Mouse (Mus musculus) monocyte, adult 2 months (primary cell): ENCODE data around the gene Nes.
A peak's percentile ranks its signal among the peaks of the same experiment; 100 is the strongest.

ENCODE experiments used
- DNase-seq, 2 experiments: peaks; one replicate each; pipeline ENCODE4 v3.0.0; 2022; ENCODE audit warnings: low spot score in 2 of 2, low read depth in 1 of 2

The Nes gene

DNA sequence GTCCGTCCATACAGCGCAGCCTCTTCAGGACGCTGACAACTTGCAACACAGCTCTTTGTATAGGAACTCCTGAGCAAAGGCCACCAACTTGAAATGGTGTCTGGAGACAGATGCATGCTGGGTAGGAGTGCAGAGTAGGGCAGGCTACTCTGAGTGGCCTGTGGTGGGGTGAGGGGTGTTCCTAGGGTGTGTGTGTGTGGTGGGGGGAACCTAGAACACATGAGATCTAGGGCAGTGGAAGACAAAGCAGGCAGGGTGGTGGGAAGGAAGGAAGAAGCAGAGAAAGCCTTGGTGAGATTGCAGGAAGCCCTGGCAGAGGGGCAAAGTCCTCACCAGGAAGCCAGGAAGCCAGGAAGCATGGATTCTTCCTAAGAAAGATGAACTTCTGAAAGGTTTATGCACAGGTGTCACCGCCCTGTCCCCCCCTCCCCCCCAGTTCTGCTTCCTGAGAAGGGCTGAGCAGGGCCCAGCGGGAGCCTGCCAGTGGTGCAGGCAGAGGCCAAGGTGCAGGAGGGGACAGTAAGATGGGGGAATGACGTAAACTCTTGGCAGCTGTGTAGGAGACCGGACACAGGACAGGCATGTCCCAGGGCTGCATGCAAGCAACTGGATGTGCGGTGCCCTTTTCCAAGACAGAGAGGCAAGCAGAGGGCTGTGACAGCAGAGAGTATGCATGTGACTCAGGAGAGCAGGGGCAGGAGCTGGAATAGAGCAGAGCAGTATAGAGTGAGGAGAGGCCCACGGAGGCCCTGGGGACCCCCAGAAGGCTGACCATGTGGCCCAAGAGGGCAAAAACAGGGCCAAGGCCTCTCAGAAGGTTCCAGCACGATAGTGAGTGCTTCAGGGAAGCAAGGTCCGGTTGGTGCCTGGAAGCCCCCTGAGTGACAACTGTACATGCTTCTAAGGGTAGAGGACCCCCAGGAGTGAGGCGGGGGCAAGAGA is 11.3 kb downstream of the Nes start:
- no peak for DNase-seq

DNA sequence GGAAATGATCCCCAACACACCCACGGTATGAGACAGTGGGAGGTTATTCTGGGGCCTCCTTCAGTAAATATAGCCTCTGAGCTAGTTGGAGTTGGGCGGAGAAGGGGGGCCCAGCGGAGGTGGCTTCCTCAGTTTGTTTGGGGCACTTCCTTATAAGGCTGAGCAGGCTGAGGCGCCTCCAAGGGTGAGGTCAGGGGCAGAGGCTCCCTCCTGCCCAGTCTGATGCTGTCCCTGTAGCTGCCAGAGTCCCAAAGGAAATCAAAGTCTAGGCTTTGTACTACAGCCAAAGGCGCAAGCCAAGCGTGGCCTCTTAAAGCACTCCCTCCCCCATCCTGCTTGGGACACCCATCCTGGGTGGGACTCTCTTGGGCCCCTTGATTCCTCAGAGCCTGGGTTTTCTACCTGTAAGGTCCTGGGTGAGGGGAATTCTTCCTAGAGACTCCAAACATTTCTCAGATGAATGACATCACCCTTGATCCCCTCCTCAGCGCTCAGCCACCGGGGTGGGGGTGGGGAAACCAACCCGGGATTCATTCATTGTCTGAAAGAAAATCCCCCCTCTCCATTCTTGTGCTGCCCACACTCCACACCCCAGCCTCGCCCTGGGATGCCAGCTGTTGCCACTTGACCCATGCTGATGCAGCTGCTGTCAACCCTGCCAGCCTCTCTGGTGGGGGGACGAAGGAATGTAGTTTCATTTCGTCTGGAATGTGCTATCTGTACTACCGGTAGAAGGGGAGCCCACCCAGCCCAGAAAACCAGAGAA is 12.1 kb downstream of the Nes start:
- DNase-seq, result no peak

- no peak for DNase-seq
Observed at GRCm38 (mm10) chr3:87983627-87984026, 12.7 kb downstream of the Nes start.

DNA sequence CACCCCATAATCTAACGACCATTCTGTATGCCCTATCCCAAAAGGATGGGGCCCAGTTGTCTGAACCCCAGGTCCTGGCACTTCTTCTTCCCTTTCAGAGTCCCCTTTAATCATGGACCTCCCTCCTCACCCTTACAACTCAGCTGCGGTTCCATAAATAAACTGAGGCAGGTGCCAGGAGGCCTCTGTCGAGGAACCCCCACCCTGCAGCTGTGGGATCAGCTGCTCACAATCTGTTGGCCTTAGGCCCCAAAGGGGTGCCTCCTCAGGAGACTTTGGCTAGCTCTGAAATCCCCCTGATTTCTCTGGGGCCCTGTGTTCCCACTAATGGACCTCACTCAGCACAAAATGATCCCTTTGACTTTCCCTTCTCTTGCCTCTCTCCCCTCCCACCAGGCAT is 13.2 kb downstream of the Nes start:
- DNase-seq, result no peak

- DNase-seq, result no peak
Observed at GRCm38 (mm10) chr3:87985505-87986320, 14.8 kb downstream of the Nes start.

- peak; percentile 69 to 83 for DNase-seq
Observed at GRCm38 (mm10) chr3:87986868-87987267, 16.0 kb downstream of the Nes start.

- no peak for DNase-seq
Observed at GRCm38 (mm10) chr3:87987633-87988032, 16.8 kb downstream of the Nes start.

GRCm38 (mm10) chr3:87988068-87988467 is 17.2 kb downstream of the Nes start:
- DNase-seq, result no peak

- DNase-seq, result no peak
Observed at GRCm38 (mm10) chr3:87989935-87990334, 19.1 kb downstream of the Nes start.

DNA sequence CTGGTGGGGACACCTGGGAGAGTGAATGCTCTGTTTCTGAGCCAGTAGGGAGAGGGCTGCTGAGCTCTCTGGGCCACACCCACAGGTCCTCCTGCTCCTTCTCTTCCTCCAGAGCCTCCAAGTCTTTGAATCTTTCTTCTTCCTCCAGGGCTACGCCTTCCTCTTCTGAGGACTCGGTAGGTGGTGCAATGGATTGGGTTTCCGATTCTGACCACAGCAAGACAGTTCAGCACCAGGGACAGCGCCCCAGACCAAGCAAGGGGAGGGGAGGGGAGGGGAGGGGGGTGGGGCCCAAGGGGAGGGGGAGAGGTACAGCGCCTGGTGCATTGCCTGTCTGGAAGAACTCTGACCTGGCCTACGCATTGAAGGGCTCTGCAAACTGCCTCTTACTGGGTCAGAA is 22.6 kb downstream of the Nes start:
- DNase-seq, result no peak

DNA sequence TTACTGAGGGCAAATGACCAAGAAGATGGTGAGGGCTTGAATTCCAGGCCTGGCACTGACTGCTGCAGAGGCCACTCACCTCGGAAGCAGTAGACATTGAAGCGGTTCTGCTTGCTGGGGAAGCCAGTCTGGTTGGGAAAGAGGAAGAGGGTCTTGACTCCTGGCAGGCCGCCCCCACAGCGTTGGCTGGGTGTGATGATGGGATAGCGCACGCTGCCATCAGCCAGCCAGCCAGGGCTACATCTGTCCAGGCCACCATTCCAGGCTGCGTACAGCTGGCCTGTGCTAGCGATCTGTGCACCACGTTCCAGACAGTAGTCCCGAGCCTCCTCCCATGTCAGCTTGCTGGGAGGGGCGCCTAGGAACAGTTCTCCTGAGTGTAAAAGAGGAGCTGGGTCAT is 24.5 kb downstream of the Nes start:
- no peak for DNase-seq

GRCm38 (mm10) chr3:87996401-87996800 is 25.5 kb downstream of the Nes start:
- DNase-seq, result no peak

DNA sequence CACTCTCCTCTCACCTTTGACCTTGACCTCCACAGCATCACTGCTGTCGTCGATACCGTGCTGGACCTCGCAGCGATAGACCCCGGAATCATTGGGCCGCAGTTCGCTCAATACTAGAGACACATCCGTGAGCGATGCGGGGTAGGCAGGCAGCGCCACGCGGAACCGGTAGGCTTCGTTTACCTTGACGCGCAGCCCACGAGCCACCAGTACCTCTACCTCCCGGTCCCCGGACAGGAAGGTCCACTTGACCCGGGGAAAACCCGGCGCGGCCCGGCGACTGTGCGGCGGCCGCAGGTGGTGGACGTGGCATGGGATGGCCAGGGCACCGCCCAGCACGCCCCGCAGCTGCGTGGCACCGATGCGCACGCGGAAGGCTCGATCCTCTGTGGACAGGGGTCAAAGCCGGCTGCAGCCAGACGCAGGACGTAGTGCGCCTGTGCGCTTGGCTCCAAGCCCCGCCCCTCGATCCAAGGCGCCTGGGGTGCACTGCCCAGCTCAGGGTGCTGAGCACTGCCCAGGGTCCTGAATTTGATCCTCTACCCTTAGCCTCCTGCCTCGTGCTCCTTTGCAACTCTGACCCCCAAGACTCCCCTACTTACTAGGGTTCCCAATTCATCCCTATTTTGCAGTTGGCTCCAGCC is 26.2 kb downstream of the Nes start:
- no peak for DNase-seq

DNA sequence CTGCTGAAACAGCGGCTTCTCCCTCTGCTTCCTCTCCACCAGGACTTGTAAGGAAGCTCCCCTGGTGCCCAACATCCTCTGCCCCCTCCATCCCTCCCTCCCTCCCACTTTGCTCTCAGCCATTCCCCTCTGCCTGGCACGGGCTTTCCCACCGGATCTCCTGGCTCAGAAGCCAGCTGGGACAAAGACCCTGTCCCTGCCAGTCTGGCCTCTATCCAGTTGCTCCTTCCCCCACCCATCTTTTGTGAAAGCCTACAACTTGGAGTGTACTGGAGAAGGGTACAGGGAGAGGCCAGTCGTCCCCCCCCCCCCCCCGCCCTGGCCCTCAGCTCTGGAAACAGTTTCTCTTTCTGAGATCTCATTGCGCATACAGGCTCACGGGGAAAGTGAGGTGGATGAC is 27.9 kb downstream of the Nes start:
- DNase-seq, result no peak

- no peak for DNase-seq
Observed at GRCm38 (mm10) chr3:87999243-87999895, 28.5 kb downstream of the Nes start.

- DNase-seq, result no peak
Observed at GRCm38 (mm10) chr3:88000181-88000580, 29.3 kb downstream of the Nes start, which contains the start of gene Bcan. Bcan (minus strand) TSS chr3:88000230.

- no peak for DNase-seq
Observed at GRCm38 (mm10) chr3:88000816-88001595, 30.1 kb downstream of the Nes start.

GRCm38 (mm10) chr3:88002291-88002976 is 31.6 kb downstream of the Nes start:
- no peak for DNase-seq
